Mouse (Mus musculus): ENCODE measurements around the gene Ybx1. TPM values are rescaled to one million over a fixed set of nuclear protein-coding genes. Genes with fewer than 3 reads are reported as not detected.

Gene Ybx1
- total RNA-seq, 2 experiments from 2014 or later, result 725 to 726 TPM

DNA sequence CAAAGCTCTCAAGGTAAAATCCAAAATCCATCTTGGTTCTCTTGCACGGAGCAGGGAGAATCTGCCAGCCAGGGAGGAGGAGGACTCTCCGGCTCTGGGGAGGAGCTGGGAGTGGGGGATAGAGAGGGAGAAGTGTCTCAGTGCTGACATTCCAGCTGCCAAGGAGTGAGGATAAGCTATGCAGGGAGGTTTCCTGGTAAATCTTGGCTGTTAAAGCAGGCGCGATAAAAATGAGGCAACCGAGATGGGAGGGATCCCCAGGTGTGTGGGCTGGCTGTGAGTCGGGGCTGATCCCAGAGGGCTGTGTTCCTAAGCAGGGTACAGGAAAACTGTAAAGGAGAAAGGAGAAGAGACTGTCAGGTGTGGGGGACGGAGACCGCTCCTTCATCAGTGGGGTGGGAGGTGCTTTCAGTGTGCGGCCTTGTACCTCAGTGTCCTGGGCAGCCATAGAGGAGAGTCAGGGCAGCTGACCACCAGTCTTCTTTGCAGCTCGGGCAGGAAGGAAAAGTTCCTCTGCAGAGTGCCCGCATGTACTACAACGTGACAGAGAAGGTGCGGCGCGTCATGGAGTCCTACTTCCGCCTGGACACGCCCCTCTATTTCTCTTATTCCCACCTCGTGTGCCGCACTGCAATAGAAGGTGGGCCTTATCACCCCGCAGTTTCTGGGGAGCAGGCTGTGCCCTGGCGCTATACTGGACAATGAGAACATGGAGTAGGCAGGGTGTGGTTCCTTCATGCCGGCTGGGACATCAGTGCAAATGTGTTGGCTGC, 49.8 kb downstream of the Ybx1 start:
- intact Hi-C loops (cut with DNase I), result loop anchor here (5.0 kb wide), 4 partner anchors 78 to 378 kb away; partner anchors contain the start of genes Ppcs, Ppih and Zmynd12
- DNase-seq, result no peak

- no peak for DNase-seq
- intact Hi-C loops (cut with DNase I), result loop anchor here (5.0 kb wide), 1 partner anchor 290 kb away; no protein-coding TSS in a partner anchor
These were observed 51.8 kb downstream of the Ybx1 start for GRCm38 (mm10) chr4:119242571-119242970.

DNA sequence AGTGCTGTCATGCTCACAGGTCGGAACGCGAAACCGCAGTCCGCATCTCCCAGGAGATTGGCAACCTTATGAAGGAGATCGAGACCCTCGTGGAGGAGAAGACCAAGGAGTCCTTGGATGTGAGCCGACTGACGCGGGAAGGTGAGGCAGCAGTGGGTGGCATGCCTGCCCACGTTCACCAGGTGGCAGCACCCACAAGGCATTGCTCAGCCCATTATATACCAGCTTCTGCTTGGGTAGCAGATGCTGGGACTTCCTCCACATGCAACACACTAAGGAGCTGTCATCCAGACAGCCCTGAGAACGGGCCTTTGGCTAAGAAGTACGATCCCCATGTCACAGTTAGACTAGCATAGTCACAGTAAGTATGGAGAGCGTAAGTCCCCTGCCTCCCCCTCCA, 52.7 kb downstream of the Ybx1 start:
- DNase-seq, result peak in 1 of 2 experiments; percentile 56
- intact Hi-C loops (cut with DNase I), result loop anchor here (5.0 kb wide), 1 partner anchor 291 kb away; no protein-coding TSS in a partner anchor

DNA sequence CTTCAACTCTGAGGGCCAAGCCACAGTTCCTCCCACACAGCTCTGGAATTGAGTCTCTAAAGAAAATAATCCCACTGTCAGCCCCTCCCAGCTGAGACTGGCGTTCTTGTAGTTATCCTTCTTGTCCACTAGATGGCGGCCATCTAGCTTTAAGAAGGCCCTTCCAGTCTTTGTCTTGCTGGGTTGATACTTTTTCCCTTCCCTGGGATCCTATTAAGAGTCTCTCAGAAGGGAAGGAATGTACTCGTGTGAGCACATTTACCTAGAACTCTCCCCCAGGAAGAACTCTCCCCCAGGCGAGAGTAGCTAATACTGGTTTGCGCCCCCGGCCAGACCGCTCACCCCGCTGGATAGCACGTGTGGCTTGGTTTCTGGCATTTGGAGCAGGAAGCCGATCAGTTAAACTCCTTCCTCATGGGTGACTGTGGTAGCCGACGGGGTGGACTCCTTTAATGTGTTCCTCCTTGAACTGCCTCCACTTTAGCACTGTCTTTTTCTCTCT, 55.2 kb downstream of the Ybx1 start:
- peak in 1 of 2 experiments; percentile 50 for DNase-seq
- intact Hi-C loops (cut with DNase I), result loop anchor here (2.0 kb wide), 1 partner anchor 100 kb away; no protein-coding TSS in a partner anchor

DNA sequence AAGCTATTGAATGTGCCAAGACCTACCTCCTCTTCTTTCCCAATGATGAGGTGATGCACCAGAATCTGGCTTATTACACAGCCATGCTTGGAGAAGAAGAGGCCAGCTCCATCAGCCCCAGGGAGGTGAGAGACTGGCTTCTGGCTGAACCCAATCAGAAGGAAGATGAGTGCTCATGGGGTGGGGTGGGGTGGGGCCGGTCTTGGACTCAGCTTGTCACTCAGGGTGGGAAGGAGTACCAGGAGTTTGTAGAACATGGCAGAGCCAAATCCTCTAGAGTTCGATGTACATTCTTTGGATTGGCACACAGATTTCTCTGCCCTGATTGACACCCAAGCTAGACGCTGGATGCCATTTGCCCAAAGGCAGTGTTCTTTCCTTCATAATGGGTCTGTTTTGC, 55.7 kb downstream of the Ybx1 start:
- no peak for DNase-seq
- intact Hi-C loops (cut with DNase I), result loop anchor here (2.0 kb wide), 1 partner anchor 100 kb away; no protein-coding TSS in a partner anchor

DNA sequence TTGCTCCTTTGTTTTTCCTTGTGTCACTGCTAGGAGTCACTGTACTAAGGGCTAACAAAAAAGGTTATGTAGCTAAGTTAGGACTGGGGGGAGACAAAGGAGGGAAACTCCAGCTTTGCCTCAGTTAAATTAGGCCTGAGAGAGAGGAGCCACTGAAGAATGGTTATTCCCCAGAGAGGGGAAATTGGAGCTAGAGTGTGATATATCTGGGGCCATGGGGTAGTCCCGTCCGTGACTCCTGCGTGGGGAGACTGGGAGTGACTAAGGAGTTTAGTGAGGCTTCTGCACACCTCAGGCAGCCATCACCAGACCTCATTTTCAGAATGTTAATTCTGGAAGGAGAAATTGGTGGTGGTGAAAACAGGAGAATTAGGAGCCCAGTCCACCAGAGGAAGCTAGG, 60.1 kb downstream of the Ybx1 start:
- intact Hi-C loops (cut with DNase I), result no loop called here
- DNase-seq, result no peak

DNA sequence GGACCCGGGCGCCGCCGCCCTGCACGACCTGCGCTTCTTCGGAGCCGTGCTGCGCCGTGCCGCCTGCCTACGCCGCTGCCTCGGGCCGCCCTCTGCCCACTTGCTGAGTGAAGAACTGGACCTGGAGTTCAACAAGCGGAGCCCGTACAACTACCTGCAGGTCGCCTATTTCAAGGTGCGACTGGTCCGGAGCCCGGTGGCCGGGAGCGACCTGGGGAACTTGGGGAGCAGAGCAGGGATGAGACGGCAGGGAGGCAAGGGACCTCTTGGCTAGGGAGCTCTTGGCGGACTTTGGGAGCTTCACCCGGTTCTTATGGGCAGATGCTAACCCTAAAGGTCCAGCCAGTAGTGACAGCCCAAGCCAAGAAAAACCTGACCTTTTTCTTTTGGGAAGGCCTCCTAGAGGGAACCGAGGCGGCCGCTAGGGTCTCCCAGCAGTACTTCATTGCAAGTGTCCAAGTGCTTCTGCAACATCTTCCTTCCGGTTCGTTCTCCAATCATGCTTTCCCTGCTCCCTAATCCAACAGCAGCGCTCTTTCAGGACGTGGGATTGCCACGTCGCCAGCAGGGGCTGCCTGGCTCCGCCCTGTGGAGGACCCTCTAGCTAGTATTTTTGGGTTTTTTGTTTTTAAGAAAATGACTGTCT, 61.0 kb downstream of the Ybx1 start:
- peak; percentile 31 to 52 for DNase-seq
- intact Hi-C loops (cut with DNase I), result no loop called here

DNA sequence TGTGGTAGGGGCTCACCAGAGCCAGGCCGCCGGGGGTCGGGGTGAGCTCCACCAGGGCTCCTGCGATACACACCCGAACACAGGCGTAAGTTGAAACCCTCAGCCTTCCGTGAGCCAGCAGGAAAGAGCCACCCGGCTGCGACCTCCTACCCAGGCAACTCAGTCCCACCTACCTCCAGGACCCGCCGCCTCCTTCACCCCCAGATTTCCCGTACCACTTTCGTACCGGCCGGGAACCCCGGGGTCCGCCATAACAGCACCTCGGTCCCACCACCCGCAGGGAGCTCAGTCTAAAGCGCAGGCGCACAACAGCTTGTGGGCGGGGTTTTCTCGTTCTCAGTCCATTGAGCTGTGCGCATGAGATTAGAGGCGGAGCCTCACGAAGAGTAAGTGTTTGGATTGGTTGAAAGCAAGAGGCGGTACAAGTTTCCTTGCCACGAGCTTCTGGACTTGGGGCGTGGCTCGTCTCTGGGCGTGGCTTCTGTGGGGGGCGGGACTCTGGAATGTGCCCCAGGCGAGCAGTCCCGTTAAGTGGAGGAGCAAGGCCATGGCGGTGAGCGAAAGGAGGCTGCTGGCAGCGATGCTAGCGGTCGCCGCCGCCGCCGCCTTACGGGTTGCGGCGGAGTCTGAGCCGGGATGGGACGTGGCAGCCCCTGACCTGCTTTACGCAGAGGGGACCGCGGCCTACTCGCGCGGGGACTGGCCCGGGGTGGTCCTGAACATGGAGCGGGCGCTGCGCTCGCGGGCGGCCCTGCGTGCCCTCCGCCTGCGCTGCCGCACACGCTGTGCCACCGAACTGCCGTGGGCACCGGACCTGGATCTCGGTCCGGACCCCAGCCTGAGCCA, 61.8 kb downstream of the Ybx1 start, which contains the start of the genes AU022252 and P3h1:
Gene AU022252 (minus strand): TSS at position 303 of the 846 bp plus-strand sequence.
Gene P3h1 (plus strand): TSS at position 506 of the 846 bp plus-strand sequence.
- intact Hi-C loops (cut with DNase I), result no loop called here
- DNase-seq, result peak; percentile 98 to 99

Other genes with a start within 250 kb of the Ybx1 start
- 1 to 10 TPM; 6.2 to 8.5 TPM for gene Slc2a1, start 185.9 kb downstream of the Ybx1 start, total RNA-seq (2021)
- 10 to 100 TPM; 18.7 to 20.2 TPM for gene Zfp691, start 120.4 kb downstream of the Ybx1 start, total RNA-seq (2021)
- gene Ermap, start 104.6 kb downstream of the Ybx1 start, total RNA-seq (2021), result under 1 TPM; 0.05 to 0.24 TPM
- 10 to 100 TPM; 22.1 to 24.5 TPM for gene Svbp, start 99.3 kb downstream of the Ybx1 start, total RNA-seq (2021)
- not detected for gene Tmem269, start 76.4 kb downstream of the Ybx1 start, total RNA-seq (2021)
- gene AU022252, start 61.9 kb downstream of the Ybx1 start, total RNA-seq (2021), result 10 to 100 TPM; 21.1 to 23.4 TPM
- 10 to 100 TPM; 18.1 to 19.5 TPM for gene P3h1, start 61.7 kb downstream of the Ybx1 start, total RNA-seq (2021)
- gene Cldn19, start 39.2 kb downstream of the Ybx1 start, total RNA-seq (2021), result under 1 TPM in 1 of 2 experiments, not detected in 1; 0.36 TPM
- 10 to 100 TPM; 11.0 to 11.2 TPM for gene Ppih, start 25.9 kb upstream of the Ybx1 start, total RNA-seq (2021)
- gene Ccdc30, start 120.9 kb upstream of the Ybx1 start, total RNA-seq (2021), result under 1 TPM; 0.27 to 0.38 TPM
- 1 to 10 TPM; 8.4 to 8.5 TPM for gene Ppcs, start 127.8 kb upstream of the Ybx1 start, total RNA-seq (2021)
- gene Zmynd12, start 128.2 kb upstream of the Ybx1 start, total RNA-seq (2021), result not detected
- gene Rimkla, start 198.0 kb upstream of the Ybx1 start, total RNA-seq (2021), result under 1 TPM; 0.68 to 0.76 TPM
- 10 to 100 TPM; 26.5 to 32.7 TPM for gene Foxj3, start 242.4 kb upstream of the Ybx1 start, total RNA-seq (2021)
- 1 to 10 TPM; 4.2 to 6.7 TPM for gene Frg2f1, start 244.9 kb upstream of the Ybx1 start, total RNA-seq (2021)